Mouse (Mus musculus) mouse trophoblast stem cell (cell line): Measurements from ENCODE around the gene Il31ra.
"Not testable (repeated sequence)": the region's sequence is repeated elsewhere in the genome, so short reads cannot be mapped to it uniquely, and the experiment has no call there.

ENCODE experiments used
- in situ Hi-C, 2 experiments: fragments of 300-500 bp; cut with MseI, MboI; formaldehyde crosslinking; loops; 2 replicates in 1 of 2; 3 replicates in 1 of 2; pipeline ENCODE4 v1.15.1; 2025

Il31ra gene

GRCm38 (mm10) chr13:112594260-112594659 is at the start of gene Il31ra:
TSS of gene Il31ra (minus strand) at chr13:112594360.
- in situ Hi-C loops: not testable (repeated sequence)

GRCm38 (mm10) chr13:112642897-112643296 is 48.7 kb upstream of the Il31ra start:
- in situ Hi-C loops: no loop called here

GRCm38 (mm10) chr13:112639111-112639510 is 45.0 kb upstream of the Il31ra start:
- in situ Hi-C loops: no loop called here

DNA sequence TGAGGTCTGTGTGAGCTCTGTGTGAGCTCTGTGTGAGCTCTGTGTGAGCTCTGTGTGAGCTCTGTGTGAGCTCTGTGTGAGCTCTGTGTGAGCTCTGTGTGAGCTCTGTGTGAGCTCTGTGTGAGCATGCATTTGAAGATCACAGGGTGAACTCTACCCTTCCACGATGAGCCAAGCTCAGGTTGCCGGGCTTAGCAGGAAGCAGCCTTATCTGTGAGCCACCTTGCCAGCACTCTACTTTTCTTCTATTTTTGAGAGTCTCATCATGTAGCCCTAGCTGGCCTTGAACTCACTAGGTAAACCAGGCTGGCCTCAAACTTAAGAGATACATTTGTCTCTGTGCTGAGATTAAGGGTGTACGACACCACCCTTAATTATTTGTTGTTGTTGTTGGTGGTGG is 42.3 kb upstream of the Il31ra start:
- in situ Hi-C loops: no loop called here

DNA sequence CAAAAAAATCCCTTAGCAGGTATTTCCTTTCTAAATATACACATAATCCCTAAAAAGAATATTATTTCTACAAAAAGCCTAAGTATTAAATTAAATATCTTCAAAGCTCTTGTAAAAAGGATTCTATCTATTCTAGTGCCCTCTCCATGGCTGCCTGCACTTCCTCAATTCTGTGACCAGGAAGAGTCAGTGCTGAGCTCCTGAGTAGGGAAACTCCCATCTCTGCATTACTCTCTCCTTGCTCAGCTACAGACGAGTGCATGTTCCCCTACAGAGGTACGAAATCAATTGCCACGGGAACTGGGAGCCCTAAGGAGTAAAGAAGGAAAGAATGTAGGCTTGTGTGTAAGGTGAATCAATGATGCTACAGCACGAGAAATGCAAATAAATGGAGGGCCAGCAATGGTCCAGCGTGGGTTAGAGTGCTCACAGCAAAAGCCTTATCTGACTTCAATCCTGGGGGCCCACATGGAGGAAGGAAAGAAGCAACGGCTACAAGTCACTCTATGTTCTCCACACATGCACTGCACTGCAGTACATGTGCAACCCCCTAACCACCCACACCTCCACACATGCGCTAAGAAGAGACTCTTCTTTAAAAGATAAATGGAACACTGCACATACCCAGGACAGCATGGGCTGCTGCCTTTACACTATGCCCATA is 41.1 kb upstream of the Il31ra start:
- in situ Hi-C loops: no loop called here

- in situ Hi-C loops: no loop called here
These were observed 31.4 kb upstream of the Il31ra start for GRCm38 (mm10) chr13:112625566-112625965.

DNA sequence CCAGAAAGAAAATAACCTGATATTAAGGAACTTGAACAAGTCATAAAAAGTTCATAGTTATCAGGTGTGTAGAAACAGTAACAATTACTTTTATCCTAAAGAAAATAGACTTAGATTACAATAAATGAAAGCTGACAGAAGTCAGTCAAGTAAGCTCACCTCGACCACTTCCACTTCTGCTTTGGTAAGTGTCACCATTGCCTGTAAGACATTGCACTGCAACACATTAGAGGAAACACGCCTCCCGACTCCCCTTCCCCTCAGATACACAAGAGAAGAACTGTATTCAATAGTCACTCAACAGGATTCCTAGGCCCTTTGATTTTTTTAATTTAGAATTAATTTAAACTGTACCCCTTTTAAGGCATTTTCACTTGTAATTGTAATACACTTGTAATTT is 30.5 kb upstream of the Il31ra start:
- in situ Hi-C loops: no loop called here

- in situ Hi-C loops: no loop called here
These were observed 29.5 kb upstream of the Il31ra start for GRCm38 (mm10) chr13:112623656-112624055.

GRCm38 (mm10) chr13:112621592-112621991 is 27.4 kb upstream of the Il31ra start:
- in situ Hi-C loops: no loop called here

- in situ Hi-C loops: no loop called here
These were observed 14.4 kb upstream of the Il31ra start for GRCm38 (mm10) chr13:112608606-112609005.

- in situ Hi-C loops: no loop called here
These were observed 10.3 kb upstream of the Il31ra start for GRCm38 (mm10) chr13:112604411-112604810.

- in situ Hi-C loops: no loop called here
These were observed 9.7 kb upstream of the Il31ra start for GRCm38 (mm10) chr13:112603839-112604238.

GRCm38 (mm10) chr13:112602607-112603006 is 8.4 kb upstream of the Il31ra start:
- in situ Hi-C loops: no loop called here

DNA sequence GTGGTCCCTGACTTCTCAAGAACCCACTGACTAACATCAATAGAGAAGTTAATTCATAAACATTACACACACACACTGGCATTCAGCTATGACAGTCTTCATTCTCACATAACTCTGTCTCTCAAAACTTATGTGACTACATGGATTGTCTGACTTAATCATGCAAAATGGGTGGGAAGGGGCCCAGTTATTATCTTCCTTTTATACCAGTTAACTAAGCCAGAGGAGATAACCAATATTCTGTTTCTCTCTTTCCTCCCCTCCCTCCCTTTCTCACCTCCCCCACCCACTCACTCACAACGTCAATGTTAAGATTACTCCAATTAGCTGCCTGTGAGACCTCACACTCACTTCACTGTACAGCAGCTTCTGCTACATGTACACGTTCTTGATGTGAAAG is 3.9 kb downstream of the Il31ra start:
- in situ Hi-C loops: no loop called here

GRCm38 (mm10) chr13:112589625-112590024 is 4.5 kb downstream of the Il31ra start:
- in situ Hi-C loops: no loop called here

DNA sequence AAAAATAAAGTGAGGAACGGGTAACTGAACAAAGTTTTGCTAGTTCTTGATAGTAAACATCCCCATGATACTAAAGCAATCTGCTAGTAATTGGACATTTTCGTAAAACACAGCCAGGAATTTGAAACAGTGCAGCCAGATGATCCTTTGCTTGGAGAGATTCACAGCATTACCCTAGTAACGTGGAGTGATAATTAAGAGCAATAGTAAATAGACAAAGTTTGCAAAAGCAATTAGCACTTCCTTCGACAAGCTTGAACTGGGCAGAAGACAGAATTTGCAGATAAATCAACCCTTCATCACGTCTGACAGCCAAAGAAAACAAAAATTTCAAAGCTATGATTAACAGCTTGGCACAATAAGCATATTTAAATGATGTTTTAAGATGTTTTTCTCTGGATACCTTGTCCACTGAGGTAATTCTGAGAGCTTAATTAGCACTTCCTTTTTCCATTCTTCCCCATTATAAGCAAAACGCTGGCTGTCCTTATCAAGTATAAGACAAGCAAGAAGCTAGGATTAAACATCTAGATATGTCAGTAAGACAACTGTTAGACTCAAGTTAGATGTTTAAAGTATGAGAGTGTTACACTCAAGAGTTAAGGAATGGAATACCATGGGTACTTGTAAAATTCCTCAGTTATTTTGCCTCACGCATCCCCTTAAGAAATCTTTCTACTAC is 9.5 kb downstream of the Il31ra start:
- in situ Hi-C loops: no loop called here

DNA sequence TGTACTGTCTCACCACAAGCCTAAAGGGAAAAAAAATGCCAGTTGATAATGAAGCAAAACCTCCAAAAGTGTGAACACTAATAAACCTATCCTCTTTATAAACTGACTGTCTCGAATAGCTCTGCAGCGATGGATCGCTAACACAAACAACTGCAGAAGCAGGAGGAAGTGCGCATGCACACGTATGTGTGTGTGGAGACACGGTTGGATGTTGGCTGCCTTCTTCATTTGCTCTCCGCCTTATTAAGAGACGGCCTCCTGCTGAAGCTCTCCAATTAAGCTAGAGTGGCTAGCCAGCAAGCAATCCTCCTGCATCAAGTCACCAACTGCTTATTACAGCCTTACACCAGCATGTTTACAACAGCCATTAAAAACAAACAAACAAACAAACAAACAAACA is 11.9 kb downstream of the Il31ra start:
- in situ Hi-C loops: no loop called here

DNA sequence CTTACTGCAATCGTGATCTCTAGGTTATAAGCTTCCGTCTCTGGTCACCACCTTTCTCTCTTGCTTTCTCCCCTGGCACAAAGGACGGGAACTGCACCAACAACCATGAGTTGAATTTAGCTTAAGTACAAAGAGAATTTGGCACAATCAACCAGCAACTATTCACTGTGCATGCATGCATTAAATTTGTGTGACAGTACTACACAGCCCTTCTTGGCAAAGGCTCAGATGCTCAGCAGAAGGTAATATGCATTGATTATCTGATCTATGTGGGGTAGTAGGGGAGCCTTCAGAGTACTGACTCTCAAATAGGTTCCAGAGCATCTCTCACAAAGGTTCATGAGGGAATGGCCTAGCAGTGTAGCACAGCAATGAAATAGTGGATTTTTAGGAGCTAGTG is 12.4 kb downstream of the Il31ra start:
- in situ Hi-C loops: no loop called here

- in situ Hi-C loops: no loop called here
These were observed 13.4 kb downstream of the Il31ra start for GRCm38 (mm10) chr13:112580590-112581320.

DNA sequence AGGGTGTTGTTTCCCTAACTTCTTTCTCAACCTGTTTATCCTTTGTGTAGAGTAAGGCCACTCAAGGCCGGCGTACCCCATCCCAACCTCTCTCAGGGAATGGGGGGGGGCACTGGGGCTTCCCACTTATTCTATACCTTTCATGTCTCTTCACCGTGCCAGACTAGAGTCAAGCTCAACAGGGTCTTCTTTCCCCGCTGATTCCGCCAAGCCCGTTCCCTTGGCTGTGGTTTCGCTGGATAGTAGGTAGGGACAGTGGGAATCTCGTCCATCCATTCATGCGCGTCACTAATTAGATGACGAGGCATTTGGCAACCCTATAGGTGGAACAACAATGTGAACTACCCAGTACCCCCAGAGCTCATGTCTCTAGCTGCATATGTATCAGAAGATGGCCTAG is 16.1 kb downstream of the Il31ra start:
- in situ Hi-C loops: not testable (repeated sequence)

GRCm38 (mm10) chr13:112573800-112574199 is 20.4 kb downstream of the Il31ra start:
- in situ Hi-C loops: no loop called here

GRCm38 (mm10) chr13:112570768-112571167 is 23.4 kb downstream of the Il31ra start:
- in situ Hi-C loops: no loop called here

GRCm38 (mm10) chr13:112569606-112570005 is 24.6 kb downstream of the Il31ra start:
- in situ Hi-C loops: no loop called here
